Mouse (Mus musculus): Measurements from ENCODE around the gene Pdgfra. TPM values are rescaled to one million over a fixed set of nuclear protein-coding genes. Genes with fewer than 3 reads are reported as not detected.

Pdgfra gene
- polyA plus RNA-seq, 1 experiment, result not detected

- Histone ChIP-seq H3K27me3 (ENCODE audit: control insufficient read depth) (no peaks in the 10 kb centered on the region), H3K9me3 (ENCODE audit: control insufficient read depth, low read length) (no peaks in the 10 kb centered on the region), H3K4me3 (replicated peaks) (no peak overlapping the region), H3K4me1 (ENCODE audit: control insufficient read depth) (no peaks in the 10 kb centered on the region), H3K36me3 (ENCODE audit: control insufficient read depth) (no peaks in the 10 kb centered on the region)
- TF ChIP-seq GATA1 (IDR thresholded peaks at IDR 0.05; ENCODE audit: low read length) (no peak), TAL1 (IDR thresholded peaks at IDR 0.05; ENCODE audit: low read length) (no peak)
Observed at GRCm38 (mm10) chr5:75214929-75215328, 62.8 kb downstream of the Pdgfra start.

GRCm38 (mm10) chr5:75215678-75216256 lies 63.7 kb downstream of the Pdgfra start:
- H3K27me3 ChIP-seq (ENCODE audit: control insufficient read depth), result no peaks in the 10 kb centered on the region

GRCm38 (mm10) chr5:75221610-75222009 lies 69.5 kb downstream of the Pdgfra start:
- Histone ChIP-seq H3K27me3 (ENCODE audit: control insufficient read depth) (no peaks in the 10 kb centered on the region), H3K4me1 (ENCODE audit: control insufficient read depth) (no peaks in the 10 kb centered on the region), H3K36me3 (ENCODE audit: control insufficient read depth) (no peaks in the 10 kb centered on the region), H3K9me3 (ENCODE audit: control insufficient read depth, low read length) (no peaks in the 10 kb centered on the region), H3K4me3 (replicated peaks) (no peak overlapping the region)
- TF ChIP-seq GATA1 (IDR thresholded peaks at IDR 0.05; ENCODE audit: low read length) (no peak), TAL1 (IDR thresholded peaks at IDR 0.05; ENCODE audit: low read length) (no peak)

More at GRCm38 (mm10) chr5:75215678-75216256, 63.7 kb downstream of the Pdgfra start:
- no peak for TF ChIP-seq TAL1 (IDR thresholded peaks at IDR 0.05; ENCODE audit: low read length)
- no peak for TF ChIP-seq GATA1 (IDR thresholded peaks at IDR 0.05; ENCODE audit: low read length)
- H3K9me3 ChIP-seq (ENCODE audit: control insufficient read depth, low read length), result no peaks in the 10 kb centered on the region
- H3K36me3 ChIP-seq (ENCODE audit: control insufficient read depth), result no peaks in the 10 kb centered on the region
- H3K4me1 ChIP-seq (ENCODE audit: control insufficient read depth), result no peaks in the 10 kb centered on the region
- H3K4me3 ChIP-seq (replicated peaks), result no peak overlapping the region

- Histone ChIP-seq H3K27me3 (ENCODE audit: control insufficient read depth) (no peaks in the 10 kb centered on the region), H3K9me3 (ENCODE audit: control insufficient read depth, low read length) (no peaks in the 10 kb centered on the region), H3K4me1 (ENCODE audit: control insufficient read depth) (no peaks in the 10 kb centered on the region), H3K4me3 (replicated peaks) (no peak overlapping the region), H3K36me3 (ENCODE audit: control insufficient read depth) (no peaks in the 10 kb centered on the region)
- TF ChIP-seq GATA1 (IDR thresholded peaks at IDR 0.05; ENCODE audit: low read length), result no peak
- no peak for TF ChIP-seq TAL1 (IDR thresholded peaks at IDR 0.05; ENCODE audit: low read length)
Observed at GRCm38 (mm10) chr5:75222491-75223265, 70.6 kb downstream of the Pdgfra start.

- Histone ChIP-seq H3K4me3 (replicated peaks) (no peak overlapping the region), H3K9me3 (ENCODE audit: control insufficient read depth, low read length) (no peaks in the 10 kb centered on the region), H3K27me3 (ENCODE audit: control insufficient read depth) (no peaks in the 10 kb centered on the region), H3K4me1 (ENCODE audit: control insufficient read depth) (no peaks in the 10 kb centered on the region), H3K36me3 (ENCODE audit: control insufficient read depth) (no peaks in the 10 kb centered on the region)
- no peak for TF ChIP-seq GATA1 (IDR thresholded peaks at IDR 0.05; ENCODE audit: low read length)
- TF ChIP-seq TAL1 (IDR thresholded peaks at IDR 0.05; ENCODE audit: low read length), result no peak
Observed at GRCm38 (mm10) chr5:75238363-75238762, 86.3 kb downstream of the Pdgfra start.

GRCm38 (mm10) chr5:75238928-75239777 lies 87.1 kb downstream of the Pdgfra start:
- no peak for TF ChIP-seq GATA1 (IDR thresholded peaks at IDR 0.05; ENCODE audit: low read length)
- no peak for TF ChIP-seq TAL1 (IDR thresholded peaks at IDR 0.05; ENCODE audit: low read length)
- H3K4me1 ChIP-seq (ENCODE audit: control insufficient read depth), result no peaks in the 10 kb centered on the region
- H3K4me3 ChIP-seq (replicated peaks), result no peak overlapping the region
- no peaks in the 10 kb centered on the region for H3K9me3 ChIP-seq (ENCODE audit: control insufficient read depth, low read length)
- H3K36me3 ChIP-seq (ENCODE audit: control insufficient read depth), result no peaks in the 10 kb centered on the region
- H3K27me3 ChIP-seq (ENCODE audit: control insufficient read depth), result no peaks in the 10 kb centered on the region

- H3K27me3 ChIP-seq (ENCODE audit: control insufficient read depth), result no peaks in the 10 kb centered on the region
- H3K36me3 ChIP-seq (ENCODE audit: control insufficient read depth), result no peaks in the 10 kb centered on the region
- no peak overlapping the region for H3K4me3 ChIP-seq (replicated peaks)
- H3K9me3 ChIP-seq (ENCODE audit: control insufficient read depth, low read length), result no peaks in the 10 kb centered on the region
- no peaks in the 10 kb centered on the region for H3K4me1 ChIP-seq (ENCODE audit: control insufficient read depth)
- TF ChIP-seq GATA1 (IDR thresholded peaks at IDR 0.05; ENCODE audit: low read length), result no peak
- no peak for TF ChIP-seq TAL1 (IDR thresholded peaks at IDR 0.05; ENCODE audit: low read length)
Observed at GRCm38 (mm10) chr5:75247070-75247740, 95.1 kb downstream of the Pdgfra start.

Other genes with a start within 250 kb of the Pdgfra start
- gene Chic2, start 107.5 kb upstream of the Pdgfra start, polyA plus RNA-seq (2012), result 2.0 TPM in 2 replicates
- gene Gsx2, start 76.7 kb upstream of the Pdgfra start, polyA plus RNA-seq (2012), result not detected in 2 replicates

Data from erythroblast, embryonic 14.5 days (primary cell).